8 mouse cellular contexts compared by ENCODE assay signal in genomic region chr13:51919171-51919793, GRCm38 (mm10).
DNase-seq lines count a peak whose midpoint lies in the region; ATAC-seq lines count a peak whose summit lies in the region.

No protein-coding gene starts in this region.

- peak; percentile 22; the same call in 1 of the 2 replicates for ATAC-seq in midbrain, embryonic 13.5 days
- ATAC-seq in frontal cortex, adult (ENCODE audit: low TSS enrichment), result no peak
- ATAC-seq in erythroid progenitor cell, adult 5-6 weeks (replicated peaks; ENCODE audit: low FRiP score, poor library complexity, severe bottlenecking), result no peak

- 2% methylated on average over 14 of the region's 14 CpGs for WGBS in hindbrain, embryonic 10.5 days
- 1% methylated on average over 14 of the region's 14 CpGs for WGBS in midbrain, embryonic 13.5 days

- peak overlapping the region; percentile 29 for H3K4me3 ChIP-seq in hindbrain, embryonic 10.5 days
- H3K4me3 ChIP-seq in midbrain, embryonic 13.5 days (replicated peaks), result no peak overlapping the region

- H3K36me3 ChIP-seq in hindbrain, embryonic 10.5 days, result no peaks in the 10 kb centered on the region
- H3K36me3 ChIP-seq in midbrain, embryonic 13.5 days, result no peaks in the 10 kb centered on the region

- H3K9ac ChIP-seq in midbrain, embryonic 13.5 days (replicated peaks), result no peak overlapping the region

- H3K4me2 ChIP-seq in midbrain, embryonic 13.5 days (replicated peaks), result peak overlapping the region; percentile 22

- peaks cover 74% of the 10 kb centered on the region for H3K4me1 ChIP-seq in hindbrain, embryonic 10.5 days (replicated peaks)
- H3K4me1 ChIP-seq in midbrain, embryonic 13.5 days (replicated peaks), result peaks cover 57% of the 10 kb centered on the region

- peak overlapping the region; percentile 88 for H3K27ac ChIP-seq in hindbrain, embryonic 10.5 days
- peak overlapping the region; percentile 84 for H3K27ac ChIP-seq in midbrain, embryonic 13.5 days

- peaks cover 94% of the 10 kb centered on the region for H3K27me3 ChIP-seq in hindbrain, embryonic 10.5 days (ENCODE audit: insufficient read depth, poor library complexity, severe bottlenecking)
- peaks cover 62% of the 10 kb centered on the region for H3K27me3 ChIP-seq in midbrain, embryonic 13.5 days

- no peaks in the 10 kb centered on the region for H3K9me3 ChIP-seq in hindbrain, embryonic 10.5 days
- no peaks in the 10 kb centered on the region for H3K9me3 ChIP-seq in midbrain, embryonic 13.5 days

- DNase-seq in ES-CJ7 (ENCODE audit: low read depth, low spot score), result peak; percentile 50
- peak; percentile 38 for DNase-seq in embryo, embryonic 9.5 days (ENCODE audit: extremely low spot score)
- peak; percentile 66 for DNase-seq in hindbrain, embryonic 10.5 days (ENCODE audit: low spot score)
- no peak for DNase-seq in layer of hippocampus, adult 11-12 months (ENCODE audit: low spot score)
- DNase-seq in kidney, adult 11 months, result no peak

Comparison
In these comparisons a context has a peak if more than half of its experiments do, and no peak if none do; other contexts are left out.
1. DNase-seq: peak in ES-CJ7 (single experiment), embryo, embryonic 9.5 days (single experiment) and hindbrain, embryonic 10.5 days (single experiment); none in layer of hippocampus, adult 11-12 months (single experiment) and kidney, adult 11 months (single experiment).